Mouse (Mus musculus): Measurements from ENCODE around the gene Ptgdr. TPM values are rescaled to one million over a fixed set of nuclear protein-coding genes. Genes with fewer than 3 reads are reported as not detected.
"Not testable (repeated sequence)": the region's sequence is repeated elsewhere in the genome, so short reads cannot be mapped to it uniquely, and the experiment has no call there.

Gene Ptgdr
- polyA plus RNA-seq, 1 experiment from 2014 or later, result not detected

GRCm38 (mm10) chr14:44833096-44833495 lies 26.1 kb downstream of the Ptgdr start:
- H3K9me3 ChIP-seq (ENCODE audit: control insufficient read depth, low read length); H3K4me3 ChIP-seq (ENCODE audit: low read depth, low read length); H3K27ac ChIP-seq (ENCODE audit: low read depth, low read length); DNase-seq (ENCODE audit: low spot score); H3K36me3 ChIP-seq (ENCODE audit: control insufficient read depth, insufficient read depth, low read length); H3K4me2 ChIP-seq (replicated peaks; ENCODE audit: low read depth, low read length); H3K27me3 ChIP-seq (ENCODE audit: control insufficient read depth, insufficient read depth, low read length); H3K4me1 ChIP-seq (replicated peaks; ENCODE audit: control insufficient read depth, insufficient read depth, low read length); H3K9ac ChIP-seq (ENCODE audit: low read depth, low read length); ATAC-seq (ENCODE audit: low FRiP score): not testable (repeated sequence)
- WGBS, result 90% methylated on average over 4 of the region's 4 CpGs

DNA sequence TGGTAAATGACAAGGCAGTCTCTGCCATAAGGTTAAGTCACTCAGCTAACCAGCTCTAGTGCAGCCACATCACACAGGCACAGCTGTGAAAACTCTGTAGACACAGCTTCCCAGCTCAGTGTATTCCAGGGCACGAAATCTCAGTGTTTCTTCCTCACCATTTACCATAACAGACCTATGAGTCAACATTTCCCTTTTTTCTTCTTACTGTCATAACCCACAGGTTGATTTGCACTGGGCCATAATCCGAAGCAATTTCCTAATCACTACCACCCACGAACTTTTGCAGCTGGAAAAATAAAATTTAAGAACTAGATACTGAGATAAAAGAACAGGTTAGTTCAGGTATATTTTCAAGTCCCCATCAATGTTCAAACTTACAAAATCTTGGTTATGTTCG lies 31.4 kb downstream of the Ptgdr start:
- H3K27me3 ChIP-seq (ENCODE audit: control insufficient read depth, insufficient read depth, low read length), result no peaks in the 10 kb centered on the region
- H3K27ac ChIP-seq (ENCODE audit: low read depth, low read length), result no peak overlapping the region
- DNase-seq (ENCODE audit: low spot score) (no peak), ATAC-seq (ENCODE audit: low FRiP score) (no peak)
- H3K36me3 ChIP-seq (ENCODE audit: control insufficient read depth, insufficient read depth, low read length), result no peaks in the 10 kb centered on the region
- no peak overlapping the region for H3K4me3 ChIP-seq (ENCODE audit: low read depth, low read length)
- H3K4me1 ChIP-seq (replicated peaks; ENCODE audit: control insufficient read depth, insufficient read depth, low read length), result no peaks in the 10 kb centered on the region
- no peak overlapping the region for H3K9ac ChIP-seq (ENCODE audit: low read depth, low read length)
- H3K9me3 ChIP-seq (ENCODE audit: control insufficient read depth, low read length), result no peaks in the 10 kb centered on the region
- 80% methylated on average over 4 of the region's 4 CpGs for WGBS
- no peak overlapping the region for H3K4me2 ChIP-seq (replicated peaks; ENCODE audit: low read depth, low read length)

- H3K27ac ChIP-seq (ENCODE audit: low read depth, low read length), result no peak overlapping the region
- ATAC-seq (ENCODE audit: low FRiP score) (no peak), DNase-seq (ENCODE audit: low spot score) (no peak)
- H3K4me3 ChIP-seq (ENCODE audit: low read depth, low read length), result no peak overlapping the region
- no peaks in the 10 kb centered on the region for H3K4me1 ChIP-seq (replicated peaks; ENCODE audit: control insufficient read depth, insufficient read depth, low read length)
- no peaks in the 10 kb centered on the region for H3K9me3 ChIP-seq (ENCODE audit: control insufficient read depth, low read length)
- H3K27me3 ChIP-seq (ENCODE audit: control insufficient read depth, insufficient read depth, low read length), result no peaks in the 10 kb centered on the region
- no peak overlapping the region for H3K9ac ChIP-seq (ENCODE audit: low read depth, low read length)
- WGBS, result 72% methylated on average over 7 of the region's 7 CpGs
- no peaks in the 10 kb centered on the region for H3K36me3 ChIP-seq (ENCODE audit: control insufficient read depth, insufficient read depth, low read length)
- no peak overlapping the region for H3K4me2 ChIP-seq (replicated peaks; ENCODE audit: low read depth, low read length)
Observed at GRCm38 (mm10) chr14:44821177-44822057, 37.8 kb downstream of the Ptgdr start.

- not testable (repeated sequence) for DNase-seq (ENCODE audit: low spot score); H3K27ac ChIP-seq (ENCODE audit: low read depth, low read length); H3K4me1 ChIP-seq (replicated peaks; ENCODE audit: control insufficient read depth, insufficient read depth, low read length); H3K27me3 ChIP-seq (ENCODE audit: control insufficient read depth, insufficient read depth, low read length); H3K9me3 ChIP-seq (ENCODE audit: control insufficient read depth, low read length); H3K9ac ChIP-seq (ENCODE audit: low read depth, low read length); H3K4me2 ChIP-seq (replicated peaks; ENCODE audit: low read depth, low read length); H3K4me3 ChIP-seq (ENCODE audit: low read depth, low read length); ATAC-seq (ENCODE audit: low FRiP score); H3K36me3 ChIP-seq (ENCODE audit: control insufficient read depth, insufficient read depth, low read length)
Observed at GRCm38 (mm10) chr14:44813152-44813551, 46.0 kb downstream of the Ptgdr start.

Other genes starting within 250 kb of the Ptgdr start
- not detected in 2 replicates for gene Gm5624, start 231.4 kb downstream of the Ptgdr start, polyA plus RNA-seq (2014; fragmentation: Nextera tagmentation; extraction: Ambion mirVana)
- gene Gm8257, start 152.9 kb downstream of the Ptgdr start, polyA plus RNA-seq (2014; fragmentation: Nextera tagmentation; extraction: Ambion mirVana), result not detected in 2 replicates
- gene Gm8267, start 109.0 kb downstream of the Ptgdr start, polyA plus RNA-seq (2014; fragmentation: Nextera tagmentation; extraction: Ambion mirVana), result not detected in 2 replicates
- gene Ptger2, start 128.8 kb upstream of the Ptgdr start, polyA plus RNA-seq (2014; fragmentation: Nextera tagmentation; extraction: Ambion mirVana), result 0.31 and 0.32 TPM in 2 replicates